Mouse (Mus musculus): ENCODE results near the gene Ksr1.

Ksr1 gene

GRCm38 (mm10) chr11:78984483-78985177 lies 161.6 kb downstream of the Ksr1 start, which contains the start of gene Lgals9:
Gene Lgals9, minus strand, starts transcription at chr11:78984946.
- peak; percentile 47 to 62 for DNase-seq (ENCODE audit: low read depth in 2 of 2, low spot score in 2 of 2)

- no peak for DNase-seq (ENCODE audit: low read depth in 2 of 2, low spot score in 2 of 2)
These were observed 162.7 kb downstream of the Ksr1 start for GRCm38 (mm10) chr11:78983539-78983938.

- peak in 1 of 2 experiments; percentile 27 for DNase-seq (ENCODE audit: low read depth in 2 of 2, low spot score in 2 of 2)
These were observed 163.5 kb downstream of the Ksr1 start for GRCm38 (mm10) chr11:78982513-78983291.

GRCm38 (mm10) chr11:78982042-78982441 lies 164.2 kb downstream of the Ksr1 start:
- no peak for DNase-seq (ENCODE audit: low read depth in 2 of 2, low spot score in 2 of 2)

- no peak for DNase-seq (ENCODE audit: low read depth in 2 of 2, low spot score in 2 of 2)
These were observed 166.0 kb downstream of the Ksr1 start for GRCm38 (mm10) chr11:78980083-78980634.

- DNase-seq (ENCODE audit: low read depth in 2 of 2, low spot score in 2 of 2): no peak
These were observed 167.8 kb downstream of the Ksr1 start for GRCm38 (mm10) chr11:78978176-78979019.

- no peak for DNase-seq (ENCODE audit: low read depth in 2 of 2, low spot score in 2 of 2)
These were observed 169.3 kb downstream of the Ksr1 start for GRCm38 (mm10) chr11:78976731-78977510.

- DNase-seq (ENCODE audit: low read depth in 2 of 2, low spot score in 2 of 2): no peak
These were observed 172.6 kb downstream of the Ksr1 start for GRCm38 (mm10) chr11:78973381-78974150.

GRCm38 (mm10) chr11:78972811-78973351 lies 173.3 kb downstream of the Ksr1 start:
- DNase-seq (ENCODE audit: low read depth in 2 of 2, low spot score in 2 of 2): peak in 1 of 2 experiments; percentile 26

- DNase-seq (ENCODE audit: low read depth in 2 of 2, low spot score in 2 of 2): no peak
These were observed 173.9 kb downstream of the Ksr1 start for GRCm38 (mm10) chr11:78972328-78972727.

GRCm38 (mm10) chr11:78971746-78972145 lies 174.5 kb downstream of the Ksr1 start:
- DNase-seq (ENCODE audit: low read depth in 2 of 2, low spot score in 2 of 2): no peak

GRCm38 (mm10) chr11:78971096-78971495 lies 175.1 kb downstream of the Ksr1 start:
- no peak for DNase-seq (ENCODE audit: low read depth in 2 of 2, low spot score in 2 of 2)

GRCm38 (mm10) chr11:78968121-78968520 lies 178.1 kb downstream of the Ksr1 start:
- DNase-seq (ENCODE audit: low read depth in 2 of 2, low spot score in 2 of 2): no peak

GRCm38 (mm10) chr11:78967371-78967770 lies 178.8 kb downstream of the Ksr1 start:
- DNase-seq (ENCODE audit: low read depth in 2 of 2, low spot score in 2 of 2): peak in 1 of 2 experiments; percentile 40
